ENCODE assay signal across 8 mouse cellular contexts in the genomic region with DNA sequence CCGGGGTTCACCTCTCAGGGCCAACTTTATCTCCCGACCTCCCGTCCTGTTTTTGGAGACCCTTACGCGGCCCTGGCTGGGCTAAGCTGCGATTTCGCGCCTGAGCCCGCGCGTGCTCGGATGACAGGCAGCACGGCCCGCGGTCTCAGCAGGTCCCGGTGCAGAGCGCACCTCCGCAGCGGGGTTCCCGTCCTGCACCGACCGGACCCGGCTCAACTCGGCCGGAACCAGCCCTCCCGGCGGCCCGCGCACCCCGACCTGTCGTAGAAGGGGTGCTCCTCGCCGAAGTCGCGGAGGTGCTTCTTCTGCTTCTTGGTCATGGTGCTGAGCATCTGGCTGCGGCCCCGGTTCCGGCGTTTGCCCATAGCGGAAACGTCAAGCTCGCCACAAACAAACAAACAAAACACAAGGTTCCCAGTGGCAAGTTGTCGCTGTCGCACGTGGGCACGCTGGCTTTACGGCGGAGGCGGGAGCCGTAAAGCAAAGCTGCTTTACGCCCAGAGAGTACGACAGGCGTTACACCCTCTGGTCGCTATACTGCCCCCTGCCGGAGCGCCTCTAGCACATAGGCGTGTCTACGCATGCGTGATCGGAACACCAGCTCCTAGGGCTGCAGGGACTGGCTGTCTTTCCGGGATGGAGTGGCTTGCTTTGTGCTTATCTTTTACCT. TPM values are rescaled to one million over a fixed set of nuclear protein-coding genes. Genes with fewer than 3 reads are reported as not detected.
DNase-seq lines count a peak whose midpoint lies in the region; ATAC-seq lines count a peak whose summit lies in the region.

TSS of gene Diexf (minus strand) at position 487 of the 670 bp plus-strand sequence.

- no peaks in the 10 kb centered on the region for H3K9me3 ChIP-seq in heart, embryonic 14.5 days (ENCODE audit: control insufficient read depth, low read length)
- H3K9me3 ChIP-seq in liver, embryonic 13.5 days (replicated peaks): no peaks in the 10 kb centered on the region
- H3K9me3 ChIP-seq in stomach, embryonic 16.5 days (replicated peaks; ENCODE audit: control insufficient read depth, low read length): no peaks in the 10 kb centered on the region

- no peaks in the 10 kb centered on the region for H3K27me3 ChIP-seq in heart, embryonic 14.5 days (ENCODE audit: control insufficient read depth, insufficient read depth, low read length)
- H3K27me3 ChIP-seq in liver, embryonic 13.5 days: no peaks in the 10 kb centered on the region
- H3K27me3 ChIP-seq in stomach, embryonic 16.5 days (ENCODE audit: control insufficient read depth, insufficient read depth, low read length): no peaks in the 10 kb centered on the region

- under 1% methylated on average over 61 of the region's 61 CpGs for WGBS in heart, embryonic 14.5 days
- WGBS in liver, embryonic 13.5 days (ENCODE audit: insufficient replicate concordance): under 1% methylated on average over 61 of the region's 61 CpGs
- under 1% methylated on average over 61 of the region's 61 CpGs for WGBS in stomach, embryonic 16.5 days

- peak within 1 kb of the TSS; percentile 83 for H3K4me2 ChIP-seq in heart, embryonic 14.5 days (ENCODE audit: low read length)
- H3K4me2 ChIP-seq in liver, embryonic 13.5 days: peak within 1 kb of the TSS; percentile 90
- peak within 1 kb of the TSS; percentile 64 for H3K4me2 ChIP-seq in stomach, embryonic 16.5 days (ENCODE audit: low read depth, low read length)

- H3K36me3 ChIP-seq in heart, embryonic 14.5 days (ENCODE audit: control insufficient read depth, insufficient read depth, low read length): peaks cover 25% of the 10 kb centered on the region
- peaks cover 24% of the 10 kb centered on the region for H3K36me3 ChIP-seq in liver, embryonic 13.5 days
- no peaks in the 10 kb centered on the region for H3K36me3 ChIP-seq in stomach, embryonic 16.5 days (ENCODE audit: control insufficient read depth, insufficient read depth, low read length)

- peaks cover 2 to 11% of the 10 kb centered on the region in 2 experiments; a peak in 3 of 4 replicates for H3K4me1 ChIP-seq in heart, embryonic 14.5 days (ENCODE audit: control insufficient read depth in 2 of 2, insufficient read depth in 2 of 2, low read length in 2 of 2)
- H3K4me1 ChIP-seq in liver, embryonic 13.5 days (replicated peaks): peaks cover 23% of the 10 kb centered on the region
- peaks cover 8% of the 10 kb centered on the region for H3K4me1 ChIP-seq in stomach, embryonic 16.5 days (ENCODE audit: control insufficient read depth, insufficient read depth, low read length)

- peak; percentile 80 for ATAC-seq in CD4-positive, CD25-positive, alpha-beta regulatory T cell, adult 4 months
- ATAC-seq in heart, embryonic 14.5 days (ENCODE audit: insufficient number of reproducible peaks, insufficient read depth, low FRiP score, low read depth): peak; percentile 89
- ATAC-seq in liver, embryonic 13.5 days (ENCODE audit: low read depth): peak; percentile 93
- peak; percentile 92 for ATAC-seq in stomach, embryonic 16.5 days (ENCODE audit: insufficient read depth, low FRiP score)

- peak within 1 kb of the TSS; percentile 94 for H3K9ac ChIP-seq in heart, embryonic 14.5 days (ENCODE audit: low read length)
- H3K9ac ChIP-seq in liver, embryonic 13.5 days: peak within 1 kb of the TSS; percentile 88
- H3K9ac ChIP-seq in stomach, embryonic 16.5 days (ENCODE audit: low read length): peak within 1 kb of the TSS; percentile 89

- 0 out of 4 replicates have a peak within 1 kb of the TSS, but pooled peaks of 1 of the 2 experiments have one; percentile 28 for H3K27ac ChIP-seq in heart, embryonic 14.5 days (replicated peaks in 1 of 2; ENCODE audit: control insufficient read depth in 1 of 2, insufficient read depth in 1 of 2, low read depth in 2 of 2, low read length in 2 of 2)
- H3K27ac ChIP-seq in liver, embryonic 13.5 days: peak within 1 kb of the TSS; percentile 47; the same call in 1 of the 2 replicates
- peak within 1 kb of the TSS; percentile 74 for H3K27ac ChIP-seq in stomach, embryonic 16.5 days (ENCODE audit: low read length)

- peak; percentile 98 for DNase-seq in c-Kit-negative CD71-positive TER-119-positive erythroid progenitor cells, embryonic 14.5 days (ENCODE audit: low read depth, low spot score)
- peak; percentile 95 for DNase-seq in fibroblast of lung, adult 2 months (ENCODE audit: low read depth)
- DNase-seq in kidney, postnatal 14 days: peak; percentile 97
- DNase-seq in liver, embryonic 13.5 days: peak; percentile 97
- DNase-seq in neural tube, embryonic 10.5 days (ENCODE audit: extremely low spot score, low spot score): peak; percentile 100

- peak within 1 kb of the TSS; percentile 94 to 98 for H3K4me3 ChIP-seq in heart, embryonic 14.5 days (ENCODE audit: control insufficient read depth in 1 of 2, insufficient read depth in 1 of 2, low read depth in 1 of 2, low read length in 2 of 2)
- peak within 1 kb of the TSS; percentile 89 for H3K4me3 ChIP-seq in liver, embryonic 13.5 days (replicated peaks)
- H3K4me3 ChIP-seq in stomach, embryonic 16.5 days (replicated peaks; ENCODE audit: low read length): peak within 1 kb of the TSS; percentile 96

RNA-seq across cellular contexts. Expression of gene Diexf, which starts in this region (rescaled TPM):
- polyA plus RNA-seq in CD4-positive, CD25-positive, alpha-beta regulatory T cell, adult 4 months (2017; shearing (Covaris generic)): 1 to 10 TPM; 9.5 to 10.0 TPM
- 6.3 and 6.4 TPM in 2 replicates for polyA plus RNA-seq in heart, embryonic 14.5 days (2014; fragmentation: Nextera tagmentation; extraction: Ambion mirVana)
- 3.7 and 3.9 TPM in 2 replicates for polyA plus RNA-seq in liver, embryonic 13.5 days (2015; fragmentation: Nextera tagmentation; extraction: Ambion mirVana)
- 6.6 and 6.8 TPM in 2 replicates for polyA plus RNA-seq in stomach, embryonic 16.5 days (2015; fragmentation: Nextera tagmentation; extraction: Ambion mirVana)
